Mouse (Mus musculus) embryonic facial prominence, embryonic 12.5 days (tissue): ENCODE results near the gene Rhot2. TPM values are rescaled to one million over a fixed set of nuclear protein-coding genes. Genes with fewer than 3 reads are reported as not detected.

Experiments used
- ATAC-seq: fragments of 200-750 bp; cut with Nextera tagmentation; 2 replicates; pipeline ENCODE4 v1.8.0; 2017; ENCODE audit not compliant: insufficient number of reproducible peaks, insufficient read depth, low FRiP score, low TSS enrichment
- H3K27ac ChIP-seq: fragments of 300-500 bp; sonication (generic); 2 replicates; pipeline ENCODE4 v1.5.1; 2016; ENCODE audit warnings: mild to moderate bottlenecking
- H3K27me3 ChIP-seq: fragments of 300-500 bp; sonication (generic); 2 replicates; pipeline ENCODE4 v1.6.1; 2016; ENCODE audit warnings: mild to moderate bottlenecking, moderate library complexity
- H3K36me3 ChIP-seq: fragments of 300-500 bp; sonication (generic); 2 replicates; pipeline ENCODE4 v1.6.1; 2016; ENCODE audit warnings: mild to moderate bottlenecking
- H3K4me1 ChIP-seq: fragments of 300-500 bp; sonication (generic); 2 replicates; pipeline ENCODE4 v1.6.1; 2016
- H3K4me2 ChIP-seq: fragments of 300-500 bp; sonication (generic); replicated peaks from 2 replicates; pipeline ENCODE4 v1.6.1; 2016; ENCODE audit warnings: mild to moderate bottlenecking, moderate library complexity
- H3K4me3 ChIP-seq: fragments of 300-500 bp; sonication (generic); 2 replicates; pipeline ENCODE4 v1.5.1; 2016; ENCODE audit warnings: mild to moderate bottlenecking
- H3K9ac ChIP-seq: fragments of 300-500 bp; sonication (generic); 2 replicates; pipeline ENCODE4 v1.6.1; 2016; ENCODE audit warnings: mild to moderate bottlenecking, moderate library complexity
- H3K9me3 ChIP-seq: fragments of 300-500 bp; sonication (generic); 2 replicates; pipeline ENCODE4 v1.6.1; 2016; ENCODE audit warnings: mild to moderate bottlenecking, moderate library complexity
- WGBS: fragments of 180-500 bp; shearing (Covaris S2); methylation state at CpG from one replicate; pipeline ENCODE4 v1.1.7; 2016; 5-methylcytosine and 5-hydroxymethylcytosine counted together
- polyA plus RNA-seq: library from polyadenylated mRNA; unstranded; fragments of >200 nt; fragmentation: Nextera tagmentation; extraction: Ambion mirVana; gene quantifications from 2 replicates; pipeline ENCODE4 v1.2.1, GENCODE M21; 2016

Gene Rhot2
- polyA plus RNA-seq, 1 experiment from 2014 or later = 23.0 TPM

GRCm38 (mm10) chr17:25802825-25803517, 41.7 kb downstream of the Rhot2 start:
- Histone ChIP-seq H3K4me3 (no peak overlapping the region), H3K27me3 (peaks cover 6% of the 10 kb centered on the region), H3K9me3 (no peaks in the 10 kb centered on the region), H3K4me1 (no peaks in the 10 kb centered on the region), H3K9ac (0 out of 2 replicates have a peak overlapping the region, but pooled peaks have one; percentile 3), H3K27ac (no peak overlapping the region; the same call in 1 of the 2 replicates), H3K36me3 (no peaks in the 10 kb centered on the region), H3K4me2 (no peak overlapping the region)
- WGBS = 14% methylated on average over 10 of the region's 10 CpGs
- ATAC-seq = 0 out of 2 replicates have a peak, but pooled peaks have one; percentile 50

GRCm38 (mm10) chr17:25801029-25801428, 43.6 kb downstream of the Rhot2 start:
- WGBS = 8% methylated on average over 6 of the region's 6 CpGs
- ATAC-seq = no peak
- H3K4me2 ChIP-seq = no peak overlapping the region
- peaks cover 11% of the 10 kb centered on the region for H3K4me1 ChIP-seq
- H3K27me3 ChIP-seq = peaks cover 4% of the 10 kb centered on the region; the same call in 1 of the 2 replicates
- H3K4me3 ChIP-seq = no peak overlapping the region
- H3K9me3 ChIP-seq = no peaks in the 10 kb centered on the region
- no peak overlapping the region for H3K27ac ChIP-seq
- H3K9ac ChIP-seq = no peak overlapping the region
- no peaks in the 10 kb centered on the region for H3K36me3 ChIP-seq

GRCm38 (mm10) chr17:25796951-25797369, 47.7 kb downstream of the Rhot2 start, which contains the start of gene Metrn:
Gene Metrn (minus strand): TSS chr17:25797136.
- Histone ChIP-seq H3K9me3 (no peaks in the 10 kb centered on the region), H3K4me2 (peak within 1 kb of the TSS; percentile 95), H3K4me1 (peaks cover 35% of the 10 kb centered on the region), H3K9ac (peak within 1 kb of the TSS; percentile 68), H3K27me3 (no peaks in the 10 kb centered on the region), H3K4me3 (peak within 1 kb of the TSS; percentile 86), H3K36me3 (no peaks in the 10 kb centered on the region; the same call in 1 of the 2 replicates), H3K27ac (peak within 1 kb of the TSS; percentile 65)
- WGBS = under 1% methylated on average over 35 of the region's 35 CpGs
- peak; percentile 61; the same call in 1 of the 2 replicates for ATAC-seq

GRCm38 (mm10) chr17:25796211-25796771, 48.4 kb downstream of the Rhot2 start:
- Histone ChIP-seq H3K4me1 (peaks cover 37% of the 10 kb centered on the region), H3K9ac (peak overlapping the region; percentile 68), H3K9me3 (no peaks in the 10 kb centered on the region), H3K4me2 (peak overlapping the region; percentile 95), H3K4me3 (peak overlapping the region; percentile 86), H3K36me3 (no peaks in the 10 kb centered on the region; the same call in 1 of the 2 replicates), H3K27me3 (no peaks in the 10 kb centered on the region), H3K27ac (peak overlapping the region; percentile 51)
- under 1% methylated on average over 37 of the region's 37 CpGs for WGBS
- no peak for ATAC-seq

GRCm38 (mm10) chr17:25795609-25796092, 49.0 kb downstream of the Rhot2 start, which contains the start of gene AC134908.4:
Gene AC134908.4 (minus strand): TSS chr17:25795659.
- H3K4me2 ChIP-seq = peak within 1 kb of the TSS; percentile 95
- ATAC-seq = no peak
- H3K4me1 ChIP-seq = peaks cover 43% of the 10 kb centered on the region
- H3K4me3 ChIP-seq = peak within 1 kb of the TSS; percentile 86
- peak within 1 kb of the TSS; percentile 51 for H3K27ac ChIP-seq
- H3K36me3 ChIP-seq = no peaks in the 10 kb centered on the region; the same call in 1 of the 2 replicates
- 8% methylated on average over 6 of the region's 6 CpGs for WGBS
- H3K9me3 ChIP-seq = no peaks in the 10 kb centered on the region
- H3K27me3 ChIP-seq = no peaks in the 10 kb centered on the region
- peak within 1 kb of the TSS; percentile 68 for H3K9ac ChIP-seq

- no peak for ATAC-seq
- Histone ChIP-seq H3K36me3 (no peaks in the 10 kb centered on the region; the same call in 1 of the 2 replicates), H3K9me3 (no peaks in the 10 kb centered on the region), H3K9ac (peak overlapping the region; percentile 68), H3K27me3 (no peaks in the 10 kb centered on the region), H3K27ac (peak overlapping the region; percentile 42; the same call in 1 of the 2 replicates), H3K4me2 (peak overlapping the region; percentile 95), H3K4me3 (peak overlapping the region; percentile 86; the same call in 1 of the 2 replicates), H3K4me1 (peaks cover 43% of the 10 kb centered on the region)
- WGBS = 71% methylated on average over 17 of the region's 17 CpGs
Observed at GRCm38 (mm10) chr17:25794998-25795397, 49.7 kb downstream of the Rhot2 start.

GRCm38 (mm10) chr17:25794197-25794596, 50.5 kb downstream of the Rhot2 start:
- Histone ChIP-seq H3K9me3 (no peaks in the 10 kb centered on the region), H3K4me3 (no peak overlapping the region), H3K36me3 (peaks cover 8% of the 10 kb centered on the region; the same call in 1 of the 2 replicates), H3K27me3 (no peaks in the 10 kb centered on the region), H3K4me1 (peaks cover 43% of the 10 kb centered on the region), H3K4me2 (no peak overlapping the region), H3K9ac (no peak overlapping the region), H3K27ac (no peak overlapping the region; the same call in 1 of the 2 replicates)
- WGBS = 50% methylated on average over 13 of the region's 13 CpGs
- ATAC-seq = no peak

- Histone ChIP-seq H3K4me1 (peaks cover 42% of the 10 kb centered on the region), H3K27ac (peak within 1 kb of the TSS; percentile 95), H3K9me3 (no peaks in the 10 kb centered on the region), H3K27me3 (no peaks in the 10 kb centered on the region), H3K4me3 (peak within 1 kb of the TSS; percentile 69), H3K36me3 (peaks cover 18% of the 10 kb centered on the region), H3K9ac (peak within 1 kb of the TSS; percentile 77), H3K4me2 (peak within 1 kb of the TSS; percentile 87)
- no peak for ATAC-seq
- WGBS = under 1% methylated on average over 14 of the region's 14 CpGs
Observed at GRCm38 (mm10) chr17:25792615-25793014, 52.0 kb downstream of the Rhot2 start, which contains the start of gene Fam173a. Gene Fam173a (minus strand): TSS chr17:25792901.

- Histone ChIP-seq H3K27ac (peak overlapping the region; percentile 95), H3K4me3 (peak overlapping the region; percentile 69), H3K9me3 (no peaks in the 10 kb centered on the region), H3K36me3 (peaks cover 24% of the 10 kb centered on the region), H3K4me1 (peaks cover 36% of the 10 kb centered on the region), H3K9ac (peak overlapping the region; percentile 77), H3K4me2 (peak overlapping the region; percentile 87), H3K27me3 (no peaks in the 10 kb centered on the region)
- under 1% methylated on average over 45 of the region's 45 CpGs for WGBS
- peak; percentile 43; the same call in 1 of the 2 replicates for ATAC-seq
Observed at GRCm38 (mm10) chr17:25791843-25792527, 52.7 kb downstream of the Rhot2 start.

GRCm38 (mm10) chr17:25791320-25791842, 53.3 kb downstream of the Rhot2 start:
- peaks cover 25% of the 10 kb centered on the region for H3K36me3 ChIP-seq
- H3K27me3 ChIP-seq = no peaks in the 10 kb centered on the region
- ATAC-seq = no peak
- WGBS = 25% methylated on average over 19 of the region's 19 CpGs
- peaks cover 35% of the 10 kb centered on the region for H3K4me1 ChIP-seq
- peak overlapping the region; percentile 77 for H3K9ac ChIP-seq
- H3K27ac ChIP-seq = peak overlapping the region; percentile 95
- peak overlapping the region; percentile 87 for H3K4me2 ChIP-seq
- H3K4me3 ChIP-seq = peak overlapping the region; percentile 69
- H3K9me3 ChIP-seq = no peaks in the 10 kb centered on the region
